Mouse (Mus musculus) intestine, postnatal 0 days (tissue): ENCODE results near the gene B3galt5. TPM values are rescaled to one million over a fixed set of nuclear protein-coding genes. Genes with fewer than 3 reads are reported as not detected.
"Not testable (repeated sequence)": the region's sequence is repeated elsewhere in the genome, so short reads cannot be mapped to it uniquely, and the experiment has no call there.

ENCODE experiments used
- ATAC-seq: fragments of 200-750 bp; cut with Nextera tagmentation; 2 replicates; pipeline ENCODE4 v1.8.0; 2017; ENCODE audit warnings: mild to moderate bottlenecking, moderate TSS enrichment, moderate library complexity
- H3K27ac ChIP-seq: fragments of 300-500 bp; sonication (generic); 2 replicates; pipeline ENCODE4 v1.5.1; 2014; ENCODE audit warnings: mild to moderate bottlenecking, low read depth, low read length, moderate library complexity
- H3K27me3 ChIP-seq: fragments of 300-500 bp; sonication (generic); replicated peaks from 2 replicates; pipeline ENCODE4 v1.6.1; 2014; ENCODE audit warnings: low read length, mixed read lengths; ENCODE audit not compliant: control insufficient read depth, insufficient read depth
- H3K36me3 ChIP-seq: fragments of 300-500 bp; sonication (generic); 2 replicates; pipeline ENCODE4 v1.6.1; 2014; ENCODE audit warnings: mild to moderate bottlenecking, moderate library complexity; ENCODE audit not compliant: control insufficient read depth, insufficient read depth
- H3K4me1 ChIP-seq: fragments of 300-500 bp; sonication (generic); replicated peaks from 2 replicates; pipeline ENCODE4 v1.6.1; 2014; ENCODE audit warnings: antibody characterized with exemption, low read length, mixed read lengths; ENCODE audit not compliant: control insufficient read depth, insufficient read depth
- H3K4me2 ChIP-seq: fragments of 300-500 bp; sonication (generic); replicated peaks from 2 replicates; pipeline ENCODE4 v1.6.1; 2014; ENCODE audit warnings: low read depth, mild to moderate bottlenecking, moderate library complexity
- H3K4me3 ChIP-seq: fragments of 300-500 bp; sonication (generic); 2 replicates; pipeline ENCODE4 v1.5.1; 2014; ENCODE audit warnings: low read depth, low read length
- H3K9ac ChIP-seq: fragments of 300-500 bp; sonication (generic); 2 replicates; pipeline ENCODE4 v1.6.1; 2014; ENCODE audit warnings: mild to moderate bottlenecking, low read depth, low read length
- H3K9me3 ChIP-seq: fragments of 300-500 bp; sonication (generic); 2 replicates; pipeline ENCODE4 v1.6.1; 2016; ENCODE audit warnings: mixed run types; ENCODE audit not compliant: control insufficient read depth
- CTCF ChIP-seq: sonication (generic); IDR thresholded peaks from 2 replicates; pipeline ENCODE4 v1.5.1; 2016; ENCODE audit warnings: low read depth, mild to moderate bottlenecking, control low read depth, antibody characterized with exemption, moderate library complexity
- WGBS: fragments of 180-500 bp; shearing (Covaris S2); extraction: QIAGEN DNeasy Blood & Tissue Kit; methylation state at CpG from one replicate; pipeline ENCODE4 v1.1.7; 2014; 5-methylcytosine and 5-hydroxymethylcytosine counted together
- polyA plus RNA-seq: library from polyadenylated mRNA; unstranded; fragments of >200 nt; fragmentation: Nextera tagmentation; extraction: Ambion mirVana; gene quantifications from 2 replicates; pipeline ENCODE4 v1.2.1, GENCODE M21; 2015

B3galt5 gene
- polyA plus RNA-seq, 1 experiment from 2014 or later = 0.46 TPM

DNA sequence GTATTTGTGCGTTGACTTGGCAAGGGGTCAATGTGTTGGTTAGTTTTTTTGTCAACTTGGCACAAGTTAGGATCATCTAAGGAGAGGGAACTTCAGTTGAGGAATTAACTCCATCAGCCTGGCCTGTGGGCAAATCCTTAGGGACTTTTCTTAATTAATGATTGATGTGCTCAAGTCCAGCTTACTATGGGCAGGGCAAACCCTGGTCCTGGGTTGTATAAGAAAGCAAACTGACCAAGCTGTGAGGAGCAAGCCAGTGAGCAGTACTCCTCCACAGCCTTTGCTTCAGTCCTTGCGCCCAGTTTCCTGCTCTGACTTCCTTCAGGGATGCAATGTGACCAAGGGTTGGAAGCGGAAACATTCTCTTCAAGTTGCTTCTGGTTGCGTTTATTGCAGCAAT lies 87.6 kb downstream of the B3galt5 start:
- no peak for TF ChIP-seq CTCF
- Histone ChIP-seq H3K4me3 (no peak overlapping the region), H3K4me1 (no peaks in the 10 kb centered on the region), H3K36me3 (no peaks in the 10 kb centered on the region), H3K27me3 (no peaks in the 10 kb centered on the region), H3K9me3 (no peaks in the 10 kb centered on the region), H3K9ac (no peak overlapping the region), H3K27ac (no peak overlapping the region), H3K4me2 (no peak overlapping the region)
- ATAC-seq = no peak
- WGBS = 86% methylated on average over 4 of the region's 4 CpGs

- H3K36me3 ChIP-seq = no peaks in the 10 kb centered on the region
- H3K9me3 ChIP-seq = no peaks in the 10 kb centered on the region
- H3K4me1 ChIP-seq = no peaks in the 10 kb centered on the region
- no peak overlapping the region for H3K27ac ChIP-seq
- WGBS = 47% methylated on average over 10 of the region's 10 CpGs
- no peak for ATAC-seq
- H3K27me3 ChIP-seq = no peaks in the 10 kb centered on the region
- H3K4me3 ChIP-seq = no peak overlapping the region
- no peak overlapping the region for H3K4me2 ChIP-seq
- no peak overlapping the region for H3K9ac ChIP-seq
- no peak for TF ChIP-seq CTCF
Observed at GRCm38 (mm10) chr16:96326110-96326999, 90.8 kb downstream of the B3galt5 start.

GRCm38 (mm10) chr16:96327251-96327650 lies 91.7 kb downstream of the B3galt5 start:
- ATAC-seq, H3K9me3 ChIP-seq, H3K27me3 ChIP-seq, H3K36me3 ChIP-seq, H3K9ac ChIP-seq, H3K4me1 ChIP-seq, H3K27ac ChIP-seq, H3K4me3 ChIP-seq: not testable (repeated sequence)
- peak overlapping the region; percentile 21; the same call in 1 of the 2 replicates for H3K4me2 ChIP-seq
- WGBS = 22% methylated on average over 9 of the region's 9 CpGs

GRCm38 (mm10) chr16:96339570-96339969 lies 104.0 kb downstream of the B3galt5 start:
- Histone ChIP-seq H3K4me1 (no peaks in the 10 kb centered on the region), H3K9me3 (no peaks in the 10 kb centered on the region), H3K36me3 (no peaks in the 10 kb centered on the region), H3K27me3 (no peaks in the 10 kb centered on the region), H3K4me3 (no peak overlapping the region), H3K4me2 (no peak overlapping the region), H3K9ac (no peak overlapping the region), H3K27ac (no peak overlapping the region)
- no peak for TF ChIP-seq CTCF
- no peak for ATAC-seq
- 85% methylated on average over 4 of the region's 4 CpGs for WGBS

GRCm38 (mm10) chr16:96341269-96341668 lies 105.7 kb downstream of the B3galt5 start:
- Histone ChIP-seq H3K9ac (no peak overlapping the region), H3K4me1 (no peaks in the 10 kb centered on the region), H3K4me2 (no peak overlapping the region), H3K27me3 (no peaks in the 10 kb centered on the region), H3K9me3 (no peaks in the 10 kb centered on the region), H3K27ac (no peak overlapping the region), H3K36me3 (no peaks in the 10 kb centered on the region), H3K4me3 (no peak overlapping the region)
- peak; percentile 83 for TF ChIP-seq CTCF
- no peak for ATAC-seq
- WGBS = 10% methylated on average over 5 of the region's 5 CpGs

DNA sequence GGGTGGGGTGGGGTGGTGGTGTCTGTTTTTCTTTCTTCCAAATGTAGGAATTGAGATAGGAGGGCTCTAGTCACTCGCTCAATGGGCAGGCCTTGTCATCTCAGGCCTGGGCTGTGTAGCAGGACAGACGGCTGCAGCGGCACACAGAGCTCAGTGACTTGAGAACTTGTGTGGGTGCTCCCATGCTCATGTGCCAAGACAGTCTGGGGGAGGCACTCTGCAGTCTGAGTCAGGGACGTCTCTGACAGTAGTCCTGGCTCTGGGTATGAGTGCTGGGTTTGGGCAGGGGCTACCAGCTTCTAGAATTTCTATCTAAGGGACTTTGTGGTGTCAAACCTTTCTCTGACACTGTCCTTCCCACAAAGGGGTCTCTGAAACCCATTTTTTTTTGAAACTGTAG lies 106.3 kb downstream of the B3galt5 start:
- Histone ChIP-seq H3K36me3 (no peaks in the 10 kb centered on the region), H3K27ac (no peak overlapping the region), H3K9me3 (no peaks in the 10 kb centered on the region), H3K4me3 (no peak overlapping the region), H3K4me1 (no peaks in the 10 kb centered on the region), H3K4me2 (no peak overlapping the region), H3K9ac (no peak overlapping the region), H3K27me3 (no peaks in the 10 kb centered on the region)
- WGBS = 88% methylated on average over 4 of the region's 4 CpGs
- TF ChIP-seq CTCF = no peak
- ATAC-seq = no peak
